Mouse (Mus musculus) neural tube, embryonic 13.5 days (tissue): Measurements from ENCODE around the gene Cstf2t. TPM values are rescaled to one million over a fixed set of nuclear protein-coding genes. Genes with fewer than 3 reads are reported as not detected.

ENCODE experiments used
- ATAC-seq: fragments of 200-750 bp; cut with Nextera tagmentation; 2 replicates; pipeline ENCODE4 v1.8.0; 2017; ENCODE audit warnings: low read depth, mild to moderate bottlenecking, moderate TSS enrichment, moderate library complexity
- H3K27ac ChIP-seq: fragments of 300-500 bp; sonication (generic); replicated peaks from 2 replicates; pipeline ENCODE4 v1.5.1; 2015; ENCODE audit warnings: moderate library complexity, mild to moderate bottlenecking, inconsistent platforms
- H3K27me3 ChIP-seq: fragments of 300-500 bp; sonication (generic); 2 replicates; pipeline ENCODE4 v1.6.1; 2015; ENCODE audit warnings: mild to moderate bottlenecking, inconsistent platforms
- H3K36me3 ChIP-seq: fragments of 300-500 bp; sonication (generic); 2 replicates; pipeline ENCODE4 v1.6.1; 2015; ENCODE audit warnings: mild to moderate bottlenecking, inconsistent platforms
- H3K4me1 ChIP-seq: fragments of 300-500 bp; sonication (generic); replicated peaks from 2 replicates; pipeline ENCODE4 v1.6.1; 2015; ENCODE audit warnings: inconsistent platforms
- H3K4me2 ChIP-seq: fragments of 300-500 bp; sonication (generic); 2 replicates; pipeline ENCODE4 v1.6.1; 2015; ENCODE audit warnings: inconsistent platforms, mild to moderate bottlenecking, moderate library complexity
- H3K4me3 ChIP-seq: fragments of 300-500 bp; sonication (generic); 2 replicates; pipeline ENCODE4 v1.5.1; 2015; ENCODE audit warnings: mild to moderate bottlenecking, inconsistent platforms
- H3K9ac ChIP-seq: fragments of 300-500 bp; sonication (generic); 2 replicates; pipeline ENCODE4 v1.6.1; 2015; ENCODE audit warnings: moderate library complexity, mild to moderate bottlenecking, inconsistent platforms
- H3K9me3 ChIP-seq: fragments of 300-500 bp; sonication (generic); 2 replicates; pipeline ENCODE4 v1.6.1; 2016; ENCODE audit warnings: inconsistent platforms
- WGBS: fragments of 180-500 bp; shearing (Covaris S2); methylation state at CpG from one replicate; pipeline ENCODE4 v1.1.7; 2015; 5-methylcytosine and 5-hydroxymethylcytosine counted together
- polyA plus RNA-seq: library from polyadenylated mRNA; unstranded; fragments of >200 nt; fragmentation: Nextera tagmentation; extraction: Ambion mirVana; gene quantifications from 2 replicates; pipeline ENCODE4 v1.2.1, GENCODE M21; 2015

Cstf2t gene
- polyA plus RNA-seq, 1 experiment from 2014 or later = 66.6 TPM

DNA sequence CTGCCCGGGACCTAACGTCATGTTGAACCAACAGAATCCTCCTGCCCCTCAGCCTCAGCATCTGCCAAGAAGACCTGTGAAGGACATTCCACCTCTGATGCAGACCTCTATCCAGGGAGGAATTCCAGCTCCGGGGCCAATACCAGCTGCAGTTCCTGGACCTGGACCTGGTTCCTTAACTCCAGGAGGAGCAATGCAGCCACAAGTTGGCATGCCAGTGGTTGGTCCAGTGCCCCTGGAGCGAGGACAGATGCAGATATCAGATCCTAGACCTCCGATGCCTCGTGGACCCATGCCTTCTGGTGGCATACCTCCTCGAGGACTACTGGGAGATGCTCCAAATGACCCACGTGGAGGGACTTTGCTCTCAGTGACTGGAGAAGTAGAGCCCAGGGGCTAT is 1.1 kb downstream of the Cstf2t start:
- ATAC-seq = no peak
- Histone ChIP-seq H3K27ac (no peak overlapping the region), H3K9me3 (no peaks in the 10 kb centered on the region), H3K36me3 (peaks cover 44% of the 10 kb centered on the region), H3K4me2 (peak overlapping the region; percentile 95), H3K4me1 (peaks cover 29% of the 10 kb centered on the region), H3K27me3 (no peaks in the 10 kb centered on the region), H3K9ac (peak overlapping the region; percentile 85), H3K4me3 (peak overlapping the region; percentile 79)
- WGBS = 93% methylated on average over 8 of the region's 8 CpGs

DNA sequence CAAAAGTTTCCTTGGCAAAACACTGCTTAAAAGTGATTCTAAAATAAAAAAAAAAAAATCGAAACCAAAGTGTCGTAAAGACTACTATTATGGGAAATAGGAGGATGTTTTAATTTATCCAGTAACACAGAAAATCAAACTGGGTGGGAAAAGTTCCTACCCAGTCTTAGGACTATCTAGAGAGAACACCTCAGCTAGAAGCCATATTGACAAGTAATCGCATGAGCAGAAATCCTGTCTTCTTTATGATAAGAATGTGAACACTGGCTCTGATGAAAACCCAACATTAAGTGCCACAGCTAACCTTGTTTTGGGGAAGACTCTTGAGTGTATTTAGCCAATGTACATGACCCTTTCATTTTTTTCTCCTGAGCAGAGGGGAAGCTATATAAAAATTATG is 15.2 kb downstream of the Cstf2t start:
- Histone ChIP-seq H3K36me3 (no peaks in the 10 kb centered on the region), H3K4me2 (no peak overlapping the region), H3K9me3 (no peaks in the 10 kb centered on the region), H3K9ac (no peak overlapping the region), H3K27ac (no peak overlapping the region), H3K27me3 (no peaks in the 10 kb centered on the region), H3K4me3 (no peak overlapping the region), H3K4me1 (no peaks in the 10 kb centered on the region)
- 79% methylated on average over 3 of the region's 3 CpGs for WGBS
- no peak for ATAC-seq

DNA sequence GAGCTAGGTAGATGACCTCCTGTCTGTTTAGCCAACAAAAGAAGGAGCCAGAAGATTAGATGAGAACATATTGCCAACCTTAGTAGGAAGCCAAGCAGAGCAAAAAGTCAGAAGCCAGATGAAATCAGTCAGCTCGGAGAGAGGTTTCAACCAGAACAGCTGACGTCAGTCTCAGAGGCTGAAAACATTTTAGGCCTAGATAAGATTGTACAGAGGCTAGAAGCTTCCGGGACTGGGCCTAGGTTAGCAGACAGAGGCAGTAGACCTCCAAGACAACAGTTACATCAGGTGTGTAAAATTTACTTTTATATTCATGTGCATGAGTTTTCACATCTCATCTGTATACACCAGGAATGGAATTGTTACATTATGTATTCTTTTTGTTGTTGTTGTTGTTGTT is 16.7 kb downstream of the Cstf2t start:
- H3K9me3 ChIP-seq = no peaks in the 10 kb centered on the region
- no peak overlapping the region for H3K27ac ChIP-seq
- H3K9ac ChIP-seq = no peak overlapping the region
- no peaks in the 10 kb centered on the region for H3K36me3 ChIP-seq
- no peak overlapping the region for H3K4me3 ChIP-seq
- no peak overlapping the region for H3K4me2 ChIP-seq
- no peaks in the 10 kb centered on the region for H3K4me1 ChIP-seq
- ATAC-seq = no peak
- no peaks in the 10 kb centered on the region for H3K27me3 ChIP-seq
- WGBS = 91% methylated on average over 3 of the region's 3 CpGs

- Histone ChIP-seq H3K9ac (no peak overlapping the region), H3K27me3 (no peaks in the 10 kb centered on the region), H3K27ac (no peak overlapping the region), H3K4me2 (no peak overlapping the region), H3K4me1 (0 out of 2 replicates have a peak, but pooled peaks cover 3% of the 10 kb centered on the region), H3K9me3 (no peaks in the 10 kb centered on the region), H3K36me3 (no peaks in the 10 kb centered on the region), H3K4me3 (no peak overlapping the region)
- WGBS = 85% methylated on average over 6 of the region's 6 CpGs
- ATAC-seq = no peak
These were observed 22.1 kb downstream of the Cstf2t start for GRCm38 (mm10) chr19:31104764-31105163.

GRCm38 (mm10) chr19:31106036-31106435 is 23.4 kb downstream of the Cstf2t start:
- Histone ChIP-seq H3K4me3 (no peak overlapping the region), H3K27me3 (no peaks in the 10 kb centered on the region), H3K4me2 (no peak overlapping the region), H3K27ac (no peak overlapping the region), H3K4me1 (0 out of 2 replicates have a peak, but pooled peaks cover 3% of the 10 kb centered on the region), H3K9me3 (no peaks in the 10 kb centered on the region), H3K36me3 (no peaks in the 10 kb centered on the region), H3K9ac (no peak overlapping the region)
- ATAC-seq = no peak
- WGBS = 35% methylated on average over 3 of the region's 3 CpGs

DNA sequence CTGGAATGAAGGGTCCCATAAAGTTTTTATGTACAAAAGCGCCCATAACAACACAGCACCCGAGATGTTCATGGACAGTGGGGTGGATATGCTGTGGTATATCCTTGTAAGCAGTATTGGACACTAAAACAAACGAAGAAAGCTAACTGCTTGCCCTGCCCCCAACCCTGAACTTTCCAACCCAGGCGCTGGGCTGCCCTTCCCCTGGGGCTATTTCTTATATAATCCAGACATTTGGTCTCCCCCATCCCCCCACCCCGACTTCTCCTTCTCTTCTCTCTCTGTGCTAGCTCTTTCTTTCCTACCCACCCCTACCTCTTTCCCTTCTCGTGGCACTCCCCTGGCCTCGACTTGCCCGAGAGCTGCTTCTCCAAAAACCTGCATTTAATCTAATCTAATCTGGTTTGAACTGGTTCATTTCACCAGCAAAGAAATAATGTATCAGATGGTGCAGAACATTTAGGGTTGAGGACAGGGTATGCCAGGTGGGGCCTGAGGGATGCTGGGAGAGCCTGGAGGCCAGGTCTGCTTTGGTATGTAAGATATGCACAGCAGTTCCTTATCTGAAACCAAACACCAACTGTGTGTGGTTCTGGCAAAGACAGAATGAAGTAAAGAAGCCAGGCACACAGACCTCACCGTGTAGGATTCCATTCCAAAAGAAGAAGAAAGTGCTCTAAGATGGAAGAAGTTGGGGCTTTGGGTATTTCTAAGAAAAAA is 24.4 kb downstream of the Cstf2t start:
- 0 out of 2 replicates have a peak, but pooled peaks cover 3% of the 10 kb centered on the region for H3K4me1 ChIP-seq
- no peaks in the 10 kb centered on the region for H3K36me3 ChIP-seq
- no peak for ATAC-seq
- H3K4me3 ChIP-seq = no peak overlapping the region
- no peak overlapping the region for H3K9ac ChIP-seq
- H3K27ac ChIP-seq = no peak overlapping the region
- H3K4me2 ChIP-seq = no peak overlapping the region
- WGBS = 41% methylated on average over 9 of the region's 9 CpGs
- H3K27me3 ChIP-seq = no peaks in the 10 kb centered on the region
- no peaks in the 10 kb centered on the region for H3K9me3 ChIP-seq

DNA sequence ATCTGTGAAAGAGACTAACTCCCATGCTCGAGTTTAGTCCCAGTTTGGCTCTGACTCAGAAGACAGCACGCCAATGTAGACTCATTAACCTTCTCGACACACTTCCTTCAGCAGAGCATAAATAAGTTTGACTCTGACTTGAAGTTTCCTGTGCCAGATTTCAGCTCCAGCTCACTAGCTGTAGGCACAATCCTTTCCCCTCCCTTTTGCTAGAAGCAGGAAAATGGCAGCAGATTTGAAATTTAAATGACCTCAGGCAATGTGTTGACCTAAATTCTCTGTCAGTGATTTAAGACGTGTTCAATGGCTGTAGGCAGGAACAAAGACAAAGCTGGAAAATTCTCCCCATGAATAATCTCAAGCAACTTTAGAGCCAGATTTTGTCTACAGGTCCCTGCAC is 32.1 kb downstream of the Cstf2t start:
- 14% methylated on average over 4 of the region's 4 CpGs for WGBS
- H3K4me2 ChIP-seq = no peak overlapping the region
- no peak overlapping the region for H3K9ac ChIP-seq
- H3K27ac ChIP-seq = 0 out of 2 replicates have a peak overlapping the region, but pooled peaks have one; percentile 23
- H3K36me3 ChIP-seq = no peaks in the 10 kb centered on the region
- no peak for ATAC-seq
- H3K27me3 ChIP-seq = no peaks in the 10 kb centered on the region
- no peak overlapping the region for H3K4me3 ChIP-seq
- no peaks in the 10 kb centered on the region for H3K9me3 ChIP-seq
- peaks cover 10% of the 10 kb centered on the region for H3K4me1 ChIP-seq

GRCm38 (mm10) chr19:31124628-31125027 is 42.0 kb downstream of the Cstf2t start:
- no peaks in the 10 kb centered on the region for H3K27me3 ChIP-seq
- no peaks in the 10 kb centered on the region for H3K9me3 ChIP-seq
- no peak overlapping the region for H3K9ac ChIP-seq
- no peaks in the 10 kb centered on the region for H3K4me1 ChIP-seq
- no peak for ATAC-seq
- WGBS = 82% methylated on average over 3 of the region's 3 CpGs
- H3K4me3 ChIP-seq = no peak overlapping the region
- no peak overlapping the region for H3K4me2 ChIP-seq
- no peaks in the 10 kb centered on the region for H3K36me3 ChIP-seq
- no peak overlapping the region for H3K27ac ChIP-seq

DNA sequence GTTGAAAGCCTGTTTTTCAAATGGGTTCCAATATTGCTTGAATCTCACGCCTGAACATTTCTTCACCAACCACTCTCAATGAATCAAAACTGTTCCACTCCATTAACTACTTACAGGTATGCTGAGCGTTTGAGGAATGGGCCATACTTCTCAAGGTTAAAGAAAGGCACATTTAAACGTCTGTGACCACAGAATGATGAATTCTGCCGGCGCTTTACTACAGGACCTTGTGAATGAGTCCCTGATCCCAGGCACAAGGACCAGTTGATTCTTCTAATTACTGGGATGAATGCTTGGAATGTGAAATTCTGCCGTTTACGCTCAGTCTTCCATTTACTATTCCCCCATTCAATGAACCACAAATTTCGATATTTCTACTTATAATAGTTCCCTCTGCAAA is 50.0 kb downstream of the Cstf2t start:
- 69% methylated on average over 8 of the region's 8 CpGs for WGBS
- Histone ChIP-seq H3K9me3 (no peaks in the 10 kb centered on the region), H3K4me1 (0 out of 2 replicates have a peak, but pooled peaks cover 7% of the 10 kb centered on the region), H3K36me3 (no peaks in the 10 kb centered on the region), H3K4me2 (no peak overlapping the region), H3K4me3 (no peak overlapping the region), H3K27me3 (no peaks in the 10 kb centered on the region), H3K9ac (no peak overlapping the region), H3K27ac (no peak overlapping the region)
- ATAC-seq = no peak

- Histone ChIP-seq H3K9me3 (no peaks in the 10 kb centered on the region), H3K9ac (no peak overlapping the region), H3K4me1 (0 out of 2 replicates have a peak, but pooled peaks cover 7% of the 10 kb centered on the region), H3K4me3 (no peak overlapping the region), H3K27me3 (no peaks in the 10 kb centered on the region), H3K27ac (no peak overlapping the region), H3K4me2 (no peak overlapping the region), H3K36me3 (no peaks in the 10 kb centered on the region)
- ATAC-seq = no peak
- 11% methylated on average over 2 of the region's 2 CpGs for WGBS
These were observed 53.7 kb downstream of the Cstf2t start for GRCm38 (mm10) chr19:31136316-31136715.
